Mouse (Mus musculus): ENCODE data around the gene Bmf.

The Bmf gene

GRCm38 (mm10) chr2:118549507-118550473 lies at the start of gene Bmf:
TSS of gene Bmf (minus strand) at chr2:118549687.
- peak; percentile 61 for DNase-seq (ENCODE audit: low read depth)

GRCm38 (mm10) chr2:118599087-118599486 lies 49.6 kb upstream of the Bmf start:
- peak; percentile 12 for DNase-seq (ENCODE audit: low read depth)

GRCm38 (mm10) chr2:118597673-118598568 lies 48.4 kb upstream of the Bmf start, which contains the start of gene Bub1b:
TSS of gene Bub1b (plus strand) at chr2:118598211.
- peak; percentile 94 for DNase-seq (ENCODE audit: low read depth)

GRCm38 (mm10) chr2:118591083-118591482 lies 41.6 kb upstream of the Bmf start:
- no peak for DNase-seq (ENCODE audit: low read depth)

GRCm38 (mm10) chr2:118587686-118588085 lies 38.2 kb upstream of the Bmf start:
- no peak for DNase-seq (ENCODE audit: low read depth)

GRCm38 (mm10) chr2:118586013-118586412 lies 36.5 kb upstream of the Bmf start:
- no peak for DNase-seq (ENCODE audit: low read depth)

GRCm38 (mm10) chr2:118573135-118573534 lies 23.6 kb upstream of the Bmf start:
- no peak for DNase-seq (ENCODE audit: low read depth)

GRCm38 (mm10) chr2:118572183-118572836 lies 22.8 kb upstream of the Bmf start:
- no peak for DNase-seq (ENCODE audit: low read depth)

- no peak for DNase-seq (ENCODE audit: low read depth)
These were observed 21.5 kb upstream of the Bmf start for GRCm38 (mm10) chr2:118570939-118571338.

- no peak for DNase-seq (ENCODE audit: low read depth)
These were observed 17.7 kb upstream of the Bmf start for GRCm38 (mm10) chr2:118567179-118567578.

GRCm38 (mm10) chr2:118562431-118562830 lies 12.9 kb upstream of the Bmf start:
- no peak for DNase-seq (ENCODE audit: low read depth)

- DNase-seq (ENCODE audit: low read depth): no peak
These were observed 12.5 kb upstream of the Bmf start for GRCm38 (mm10) chr2:118562015-118562414.

- DNase-seq (ENCODE audit: low read depth): no peak
These were observed 8.9 kb upstream of the Bmf start for GRCm38 (mm10) chr2:118558426-118558825.

- peak; percentile 90 for DNase-seq (ENCODE audit: low read depth)
These were observed 5.0 kb upstream of the Bmf start for GRCm38 (mm10) chr2:118554356-118554990.

- no peak for DNase-seq (ENCODE audit: low read depth)
These were observed 2.1 kb upstream of the Bmf start for GRCm38 (mm10) chr2:118551606-118552005.

GRCm38 (mm10) chr2:118548421-118549221 lies 866 bp downstream of the Bmf start:
- peak; percentile 31 for DNase-seq (ENCODE audit: low read depth)

GRCm38 (mm10) chr2:118547541-118548016 lies 1.9 kb downstream of the Bmf start:
- peak; percentile 33 for DNase-seq (ENCODE audit: low read depth)

GRCm38 (mm10) chr2:118546798-118547165 lies 2.7 kb downstream of the Bmf start:
- DNase-seq (ENCODE audit: low read depth): no peak

- DNase-seq (ENCODE audit: low read depth): peak; percentile 53
These were observed 3.2 kb downstream of the Bmf start for GRCm38 (mm10) chr2:118546104-118546797.
